Comparison of ENCODE assay signal across 8 mouse cellular contexts in the genomic region with DNA sequence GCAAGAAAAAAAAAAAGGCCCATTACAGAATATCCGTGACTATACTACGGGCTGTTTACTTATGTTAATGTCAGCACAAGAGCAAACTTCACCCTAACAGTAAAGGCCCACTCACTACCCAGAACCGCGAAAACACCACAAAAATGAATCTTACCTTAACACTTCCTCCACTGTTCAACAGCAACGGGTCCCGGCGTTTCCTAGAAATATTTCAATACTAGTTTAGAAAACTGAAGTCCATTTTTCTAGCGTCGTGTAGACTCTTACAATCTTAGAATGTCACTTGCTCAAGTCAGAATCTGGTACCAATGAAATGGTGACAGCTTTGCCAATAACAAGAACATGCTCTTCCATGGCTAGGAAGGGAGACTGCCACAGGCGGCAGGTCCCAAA.
DNase-seq lines count a peak whose midpoint lies in the region; ATAC-seq and TF ChIP-seq lines count a peak whose summit lies in the region.

No protein-coding gene starts in this region.

- no peak for DNase-seq in heart, postnatal 25 days (ENCODE audit: low spot score)
- DNase-seq in ES-E14 (ENCODE audit: low read depth, low spot score), result no peak
- no peak for DNase-seq in T-cell, adult 2 months (ENCODE audit: low spot score)
- no peak for DNase-seq in adrenal gland, postnatal 14 days

- intact Hi-C loops in heart, postnatal 25 days (cut with DNase I), result loop anchor here (2.0 to 10.0 kb wide), 2 partner anchors 123 to 523 kb away; a partner anchor contains a TSS

- H3K4me3 ChIP-seq in heart, embryonic 11.5 days (ENCODE audit: low read depth, low read length), result peak overlapping the region; percentile 85
- H3K4me3 ChIP-seq in ES-E14 (ENCODE audit: insufficient read depth in 1 of 2, low read depth in 1 of 2, low read length in 2 of 2, poor library complexity in 1 of 2, severe bottlenecking in 1 of 2), result peak overlapping the region; percentile 89 to 90
- peak overlapping the region; percentile 83 for H3K4me3 ChIP-seq in forebrain, embryonic 16.5 days (replicated peaks; ENCODE audit: low read length)
- H3K4me3 ChIP-seq in liver, embryonic 16.5 days (ENCODE audit: low read depth, low read length), result peak overlapping the region; percentile 84

- H3K27ac ChIP-seq in heart, embryonic 11.5 days (ENCODE audit: low read depth, low read length), result peak overlapping the region; percentile 72
- H3K27ac ChIP-seq in ES-E14 (ENCODE audit: insufficient read depth, low read depth, low read length, poor library complexity, severe bottlenecking), result peak overlapping the region; percentile 71
- H3K27ac ChIP-seq in forebrain, embryonic 16.5 days (ENCODE audit: low read length), result peak overlapping the region; percentile 87
- peak overlapping the region; percentile 86 for H3K27ac ChIP-seq in liver, embryonic 16.5 days (ENCODE audit: low read length)

- H3K4me2 ChIP-seq in heart, embryonic 11.5 days, result peak overlapping the region; percentile 87
- peak overlapping the region; percentile 84 for H3K4me2 ChIP-seq in forebrain, embryonic 16.5 days (ENCODE audit: low read length)
- H3K4me2 ChIP-seq in liver, embryonic 16.5 days (ENCODE audit: low read depth, low read length), result peak overlapping the region; percentile 63

- peaks cover 2% of the 10 kb centered on the region; the same call in 1 of the 2 replicates for H3K36me3 ChIP-seq in heart, embryonic 11.5 days (ENCODE audit: control insufficient read depth, insufficient read depth, low read length)
- peaks cover 7% of the 10 kb centered on the region for H3K36me3 ChIP-seq in ES-E14 (ENCODE audit: control insufficient read depth, insufficient read depth, low read length, poor library complexity, severe bottlenecking)
- H3K36me3 ChIP-seq in forebrain, embryonic 16.5 days (ENCODE audit: control insufficient read depth, insufficient read depth), result peaks cover 3% of the 10 kb centered on the region; the same call in 1 of the 2 replicates
- peaks cover 7% of the 10 kb centered on the region; the same call in 1 of the 2 replicates for H3K36me3 ChIP-seq in liver, embryonic 16.5 days (ENCODE audit: control insufficient read depth, insufficient read depth)

- no peaks in the 10 kb centered on the region for H3K27me3 ChIP-seq in heart, embryonic 11.5 days (ENCODE audit: control insufficient read depth, insufficient read depth, low read length)
- H3K27me3 ChIP-seq in forebrain, embryonic 16.5 days (replicated peaks; ENCODE audit: control insufficient read depth, insufficient read depth, low read length), result no peaks in the 10 kb centered on the region
- H3K27me3 ChIP-seq in liver, embryonic 16.5 days (ENCODE audit: control insufficient read depth, insufficient read depth, low read depth, low read length), result no peaks in the 10 kb centered on the region

- H3K9ac ChIP-seq in heart, embryonic 11.5 days (ENCODE audit: low read depth, low read length), result peak overlapping the region; percentile 94
- peak overlapping the region; percentile 99 for H3K9ac ChIP-seq in ES-E14 (ENCODE audit: insufficient read depth, low read depth, low read length, poor library complexity, severe bottlenecking)
- H3K9ac ChIP-seq in forebrain, embryonic 16.5 days (replicated peaks; ENCODE audit: low read depth, low read length), result peak overlapping the region; percentile 71
- H3K9ac ChIP-seq in liver, embryonic 16.5 days (ENCODE audit: low read depth, low read length), result peak overlapping the region; percentile 82

- no peak for ATAC-seq in heart, embryonic 11.5 days (replicated peaks; ENCODE audit: insufficient number of reproducible peaks, low FRiP score, low TSS enrichment)
- ATAC-seq in forebrain, embryonic 16.5 days, result no peak
- no peak for ATAC-seq in liver, embryonic 16.5 days (ENCODE audit: low read depth)
- ATAC-seq in erythroid progenitor cell, adult 5-6 weeks (replicated peaks; ENCODE audit: low FRiP score, poor library complexity, severe bottlenecking), result no peak

- in situ Hi-C loops in ES-E14 (cut with MboI; ENCODE audit: low sequenced_read_pairs in 2 of 2, unreplicated experiment in 2 of 2), result no loop called here

- under 1% methylated on average over 10 of the region's 10 CpGs for WGBS in heart, embryonic 11.5 days (ENCODE audit: insufficient replicate concordance)
- under 1% methylated on average over 10 of the region's 10 CpGs for WGBS in forebrain, embryonic 16.5 days
- WGBS in liver, embryonic 16.5 days (ENCODE audit: insufficient replicate concordance), result under 1% methylated on average over 10 of the region's 10 CpGs

- no peaks in the 10 kb centered on the region for H3K9me3 ChIP-seq in heart, embryonic 11.5 days (replicated peaks; ENCODE audit: control insufficient read depth, low read length)
- H3K9me3 ChIP-seq in ES-E14 (ENCODE audit: control insufficient read depth, insufficient read depth, low read depth, low read length), result no peaks in the 10 kb centered on the region
- no peaks in the 10 kb centered on the region for H3K9me3 ChIP-seq in forebrain, embryonic 16.5 days (ENCODE audit: control insufficient read depth, low read length)
- no peaks in the 10 kb centered on the region for H3K9me3 ChIP-seq in liver, embryonic 16.5 days (replicated peaks; ENCODE audit: control insufficient read depth, low read length)

- H3K4me1 ChIP-seq in heart, embryonic 11.5 days (ENCODE audit: control insufficient read depth, insufficient read depth, low read length), result peaks cover 7% of the 10 kb centered on the region; the same call in 1 of the 2 replicates
- H3K4me1 ChIP-seq in ES-E14 (ENCODE audit: control insufficient read depth in 2 of 2, insufficient read depth in 2 of 2, low read length in 2 of 2, poor library complexity in 1 of 2), result peaks cover 0 to 2% of the 10 kb centered on the region in 2 experiments; a peak in 1 of 4 replicates
- peaks cover 16% of the 10 kb centered on the region for H3K4me1 ChIP-seq in forebrain, embryonic 16.5 days (replicated peaks; ENCODE audit: control insufficient read depth, insufficient read depth, low read length)
- peaks cover 2% of the 10 kb centered on the region; the same call in 1 of the 2 replicates for H3K4me1 ChIP-seq in liver, embryonic 16.5 days (ENCODE audit: control insufficient read depth, low read depth, low read length)

TF ChIP-seq in ES-E14, 5 proteins besides CTCF, POLR2A, EP300 and RAD21:
- TF ChIP-seq ZC3H11A (IDR thresholded peaks at IDR 0.05; ENCODE audit: borderline replicate concordance, low read depth, low read length), result no peak
- TF ChIP-seq MAFK (IDR thresholded peaks at IDR 0.05; ENCODE audit: insufficient read depth, low read depth, low read length), result no peak
- no peak for TF ChIP-seq CHD2 (IDR thresholded peaks at IDR 0.05; ENCODE audit: low read depth, low read length)
- no peak for TF ChIP-seq ZNF384 (IDR thresholded peaks at IDR 0.05; ENCODE audit: low read depth, low read length)
- no peak for TF ChIP-seq HCFC1 (IDR thresholded peaks at IDR 0.05; ENCODE audit: borderline replicate concordance, insufficient read depth, low read length)
